Mouse (Mus musculus): ENCODE data around the gene Hist1h1c. TPM values are rescaled to one million over a fixed set of nuclear protein-coding genes. Genes with fewer than 3 reads are reported as not detected.
"Not testable (repeated sequence)": the region's sequence is repeated elsewhere in the genome, so short reads cannot be mapped to it uniquely, and the experiment has no call there.

The Hist1h1c gene
- polyA plus RNA-seq, 1 experiment from 2014 or later: 32.3 TPM

GRCm38 (mm10) chr13:23763242-23763585, 24.6 kb downstream of the Hist1h1c start:
- ATAC-seq (ENCODE audit: insufficient read depth) (no peak), DNase-seq (no peak)
- Histone ChIP-seq H3K36me3 (ENCODE audit: insufficient read depth) (no peaks in the 10 kb centered on the region), H3K9ac (peak overlapping the region; percentile 76), H3K4me1 (ENCODE audit: insufficient read depth) (peaks cover 5% of the 10 kb centered on the region; the same call in 1 of the 2 replicates), H3K27me3 (ENCODE audit: insufficient read depth, low read length) (no peaks in the 10 kb centered on the region), H3K4me3 (ENCODE audit: low read depth, low read length) (peak overlapping the region; percentile 54), H3K4me2 (peak overlapping the region; percentile 90), H3K27ac (ENCODE audit: low read depth) (peak overlapping the region; percentile 99), H3K9me3 (ENCODE audit: low read depth, low read length) (no peaks in the 10 kb centered on the region)
- TF ChIP-seq CTCF (IDR thresholded peaks at IDR 0.05; ENCODE audit: low read depth): no peak
- under 1% methylated on average over 10 of the region's 10 CpGs for whole genome bisulfite sequencing

GRCm38 (mm10) chr13:23763586-23764323, 25.1 kb downstream of the Hist1h1c start, which contains the start of gene Hist1h1a:
TSS of gene Hist1h1a (plus strand) at chr13:23763666.
- no peaks in the 10 kb centered on the region for H3K27me3 ChIP-seq (ENCODE audit: insufficient read depth, low read length)
- no peaks in the 10 kb centered on the region for H3K9me3 ChIP-seq (ENCODE audit: low read depth, low read length)
- no peaks in the 10 kb centered on the region for H3K36me3 ChIP-seq (ENCODE audit: insufficient read depth)
- peaks cover 5% of the 10 kb centered on the region; the same call in 1 of the 2 replicates for H3K4me1 ChIP-seq (ENCODE audit: insufficient read depth)
- 2% methylated on average over 34 of the region's 34 CpGs for WGBS
- ATAC-seq (ENCODE audit: insufficient read depth) (peak; percentile 68), DNase-seq (peak; percentile 98)
- H3K27ac ChIP-seq (ENCODE audit: low read depth): peak within 1 kb of the TSS; percentile 99
- H3K4me3 ChIP-seq (ENCODE audit: low read depth, low read length): peak within 1 kb of the TSS; percentile 54
- H3K9ac ChIP-seq: peak within 1 kb of the TSS; percentile 76
- H3K4me2 ChIP-seq: peak within 1 kb of the TSS; percentile 90
- no peak for TF ChIP-seq CTCF (IDR thresholded peaks at IDR 0.05; ENCODE audit: low read depth)

GRCm38 (mm10) chr13:23764324-23765171, 25.9 kb downstream of the Hist1h1c start:
- peak overlapping the region; percentile 90 for H3K4me2 ChIP-seq
- no peaks in the 10 kb centered on the region for H3K9me3 ChIP-seq (ENCODE audit: low read depth, low read length)
- no peak for ATAC-seq (ENCODE audit: insufficient read depth)
- peak overlapping the region; percentile 76 for H3K9ac ChIP-seq
- DNase-seq: peak; percentile 38
- TF ChIP-seq CTCF (IDR thresholded peaks at IDR 0.05; ENCODE audit: low read depth): no peak
- no peaks in the 10 kb centered on the region for H3K27me3 ChIP-seq (ENCODE audit: insufficient read depth, low read length)
- H3K36me3 ChIP-seq (ENCODE audit: insufficient read depth): no peaks in the 10 kb centered on the region
- H3K4me1 ChIP-seq (ENCODE audit: insufficient read depth): peaks cover 5% of the 10 kb centered on the region; the same call in 1 of the 2 replicates
- H3K4me3 ChIP-seq (ENCODE audit: low read depth, low read length): peak overlapping the region; percentile 54
- WGBS: 27% methylated on average over 11 of the region's 12 CpGs
- peak overlapping the region; percentile 99 for H3K27ac ChIP-seq (ENCODE audit: low read depth)

GRCm38 (mm10) chr13:23765172-23765513, 26.5 kb downstream of the Hist1h1c start:
- H3K27ac ChIP-seq (ENCODE audit: low read depth): peak overlapping the region; percentile 66; the same call in 1 of the 2 replicates
- H3K36me3 ChIP-seq (ENCODE audit: insufficient read depth): no peaks in the 10 kb centered on the region
- TF ChIP-seq CTCF (IDR thresholded peaks at IDR 0.05; ENCODE audit: low read depth): no peak
- 44% methylated on average over 1 of the region's 1 CpGs for WGBS
- peak overlapping the region; percentile 90; the same call in 1 of the 2 replicates for H3K4me2 ChIP-seq
- no peaks in the 10 kb centered on the region for H3K9me3 ChIP-seq (ENCODE audit: low read depth, low read length)
- H3K4me1 ChIP-seq (ENCODE audit: insufficient read depth): peaks cover 5% of the 10 kb centered on the region; the same call in 1 of the 2 replicates
- no peaks in the 10 kb centered on the region for H3K27me3 ChIP-seq (ENCODE audit: insufficient read depth, low read length)
- DNase-seq (no peak), ATAC-seq (ENCODE audit: insufficient read depth) (no peak)
- H3K9ac ChIP-seq: 0 out of 2 replicates have a peak overlapping the region, but pooled peaks have one; percentile 76
- H3K4me3 ChIP-seq (ENCODE audit: low read depth, low read length): no peak overlapping the region

GRCm38 (mm10) chr13:23766772-23767171, 28.2 kb downstream of the Hist1h1c start:
- Histone ChIP-seq H3K27ac (ENCODE audit: low read depth) (no peak overlapping the region), H3K27me3 (ENCODE audit: insufficient read depth, low read length) (no peaks in the 10 kb centered on the region), H3K36me3 (ENCODE audit: insufficient read depth) (no peaks in the 10 kb centered on the region), H3K9me3 (ENCODE audit: low read depth, low read length) (no peaks in the 10 kb centered on the region), H3K4me3 (ENCODE audit: low read depth, low read length) (no peak overlapping the region), H3K9ac (no peak overlapping the region), H3K4me1 (ENCODE audit: insufficient read depth) (peaks cover 5% of the 10 kb centered on the region; the same call in 1 of the 2 replicates), H3K4me2 (no peak overlapping the region)
- ATAC-seq (ENCODE audit: insufficient read depth) (no peak), DNase-seq (no peak)
- TF ChIP-seq CTCF (IDR thresholded peaks at IDR 0.05; ENCODE audit: low read depth): no peak

- Histone ChIP-seq H3K9me3 (ENCODE audit: low read depth, low read length) (no peaks in the 10 kb centered on the region), H3K27me3 (ENCODE audit: insufficient read depth, low read length) (no peaks in the 10 kb centered on the region), H3K9ac (no peak overlapping the region), H3K4me1 (ENCODE audit: insufficient read depth) (peaks cover 4% of the 10 kb centered on the region; the same call in 1 of the 2 replicates), H3K4me3 (ENCODE audit: low read depth, low read length) (no peak overlapping the region), H3K27ac (ENCODE audit: low read depth) (no peak overlapping the region), H3K36me3 (ENCODE audit: insufficient read depth) (no peaks in the 10 kb centered on the region), H3K4me2 (no peak overlapping the region)
- no peak for TF ChIP-seq CTCF (IDR thresholded peaks at IDR 0.05; ENCODE audit: low read depth)
- WGBS: 47% methylated on average over 5 of the region's 5 CpGs
- ATAC-seq (ENCODE audit: insufficient read depth): no peak
- no peak for DNase-seq
These were observed 30.3 kb downstream of the Hist1h1c start for GRCm38 (mm10) chr13:23768834-23769397.

GRCm38 (mm10) chr13:23769613-23770012, 31.0 kb downstream of the Hist1h1c start, which contains the start of gene Trim38:
TSS of gene Trim38 (plus strand) at chr13:23769913.
- not testable (repeated sequence) for H3K36me3 ChIP-seq (ENCODE audit: insufficient read depth); H3K4me1 ChIP-seq (ENCODE audit: insufficient read depth); ATAC-seq (ENCODE audit: insufficient read depth); DNase-seq; H3K4me3 ChIP-seq (ENCODE audit: low read depth, low read length); H3K27ac ChIP-seq (ENCODE audit: low read depth); H3K9ac ChIP-seq; H3K9me3 ChIP-seq (ENCODE audit: low read depth, low read length); H3K27me3 ChIP-seq (ENCODE audit: insufficient read depth, low read length); H3K4me2 ChIP-seq
- WGBS: 77% methylated on average over 2 of the region's 2 CpGs
